Mouse (Mus musculus) hindbrain, postnatal 0 days (tissue): ENCODE measurements around the gene Gm13287. TPM values are rescaled to one million over a fixed set of nuclear protein-coding genes. Genes with fewer than 3 reads are reported as not detected.
A peak's percentile ranks its signal among the peaks of the same experiment; 100 is the strongest.
"Not testable (repeated sequence)": the region's sequence is repeated elsewhere in the genome, so short reads cannot be mapped to it uniquely, and the experiment has no call there.

Experiments used
- ATAC-seq: fragments of 200-750 bp; cut with Nextera tagmentation; 2 replicates; pipeline ENCODE4 v1.8.0; 2017; ENCODE audit warnings: mild to moderate bottlenecking, moderate TSS enrichment, moderate library complexity
- DNase-seq: peaks from one replicate; pipeline ENCODE4 v3.0.0-alpha.2; 2015; ENCODE audit warnings: low spot score
- H3K27ac ChIP-seq: fragments of 300-500 bp; sonication (generic); 2 replicates; pipeline ENCODE4 v1.5.1; 2014; ENCODE audit warnings: mild to moderate bottlenecking
- H3K27me3 ChIP-seq: fragments of 300-500 bp; sonication (generic); 2 replicates; pipeline ENCODE4 v1.6.1; 2014; ENCODE audit warnings: low read length, mixed read lengths; ENCODE audit not compliant: insufficient read depth
- H3K36me3 ChIP-seq: fragments of 300-500 bp; sonication (generic); 2 replicates; pipeline ENCODE4 v1.6.1; 2014; ENCODE audit warnings: low read length, mixed read lengths; ENCODE audit not compliant: insufficient read depth
- H3K4me1 ChIP-seq: fragments of 300-500 bp; sonication (generic); 2 replicates; pipeline ENCODE4 v1.6.1; 2014; ENCODE audit warnings: antibody characterized with exemption, low read length, mixed read lengths; ENCODE audit not compliant: insufficient read depth
- H3K4me2 ChIP-seq: fragments of 300-500 bp; sonication (generic); 2 replicates; pipeline ENCODE4 v1.6.1; 2014; ENCODE audit warnings: low read depth, mild to moderate bottlenecking, low read length, moderate library complexity, mixed read lengths
- H3K4me3 ChIP-seq: fragments of 300-500 bp; sonication (generic); 2 replicates; pipeline ENCODE4 v1.5.1; 2014; ENCODE audit warnings: low read length
- H3K9ac ChIP-seq: fragments of 300-500 bp; sonication (generic); replicated peaks from 2 replicates; pipeline ENCODE4 v1.6.1; 2014; ENCODE audit warnings: mild to moderate bottlenecking, low read length, moderate library complexity, mixed read lengths
- H3K9me3 ChIP-seq: fragments of 300-500 bp; sonication (generic); 2 replicates; pipeline ENCODE4 v1.6.1; 2016; ENCODE audit warnings: low read length, mixed read lengths
- CTCF ChIP-seq: IDR thresholded peaks from 2 replicates; pipeline ENCODE4 v1.5.1; 2016; ENCODE audit warnings: antibody characterized with exemption, control low read depth, low read depth
- WGBS: fragments of 180-500 bp; shearing (Covaris S2); extraction: QIAGEN DNeasy Blood & Tissue Kit; methylation state at CpG from one replicate; pipeline ENCODE4 v1.1.7; 2014; 5-methylcytosine and 5-hydroxymethylcytosine counted together
- polyA plus RNA-seq: library from polyadenylated mRNA; unstranded; fragments of >200 nt; fragmentation: Nextera tagmentation; extraction: Ambion mirVana; gene quantifications from 2 replicates; pipeline ENCODE4 v1.2.1, GENCODE M21; 2015
- total RNA-seq: library from RNA; depleted of rRNA; stranded (reverse); fragments of >200 nt; gene quantifications from 2 replicates; pipeline ENCODE4 v1.2.3, GENCODE M21; 2014; rRNA removed

Gene Gm13287
- total RNA-seq (not detected in 2 replicates), polyA plus RNA-seq (not detected in 2 replicates)

- DNase-seq, H3K9me3 ChIP-seq, ATAC-seq: not testable (repeated sequence)
Measured at GRCm38 (mm10) chr4:88802954-88803353, at the start of gene Gm13287. Gene Gm13287 (plus strand): TSS chr4:88803254.

GRCm38 (mm10) chr4:88754818-88755340 lies 48.2 kb upstream of the Gm13287 start, which contains the start of gene Gm13271:
Gene Gm13271 (plus strand): TSS chr4:88754868.
- not testable (repeated sequence) for H3K4me3 ChIP-seq, H3K36me3 ChIP-seq, H3K9ac ChIP-seq, ATAC-seq, H3K9me3 ChIP-seq, H3K27me3 ChIP-seq, H3K27ac ChIP-seq, DNase-seq, H3K4me2 ChIP-seq, H3K4me1 ChIP-seq
- 77% methylated on average over 13 of the region's 15 CpGs for WGBS

More at GRCm38 (mm10) chr4:88802954-88803353, at the start of gene Gm13287:
- H3K4me1 ChIP-seq, H3K27me3 ChIP-seq, H3K27ac ChIP-seq, H3K4me3 ChIP-seq, H3K36me3 ChIP-seq, H3K4me2 ChIP-seq, H3K9ac ChIP-seq: not testable (repeated sequence)
- WGBS = no CpG with 5 or more reads among the region's 29 CpGs

GRCm38 (mm10) chr4:88756581-88757513 lies 46.2 kb upstream of the Gm13287 start:
- H3K9ac ChIP-seq = peak overlapping the region; percentile 37
- H3K27me3 ChIP-seq, H3K36me3 ChIP-seq, H3K4me1 ChIP-seq, ATAC-seq, H3K9me3 ChIP-seq: not testable (repeated sequence)
- 12% methylated on average over 28 of the region's 31 CpGs for WGBS
- H3K27ac ChIP-seq = peak overlapping the region; percentile 78
- H3K4me3 ChIP-seq = peak overlapping the region; percentile 41
- peak overlapping the region; percentile 63 for H3K4me2 ChIP-seq
- peak; percentile 1 for DNase-seq

GRCm38 (mm10) chr4:88757628-88758031 lies 45.4 kb upstream of the Gm13287 start:
- H3K4me1 ChIP-seq, H3K9me3 ChIP-seq, H3K36me3 ChIP-seq, H3K27me3 ChIP-seq, H3K9ac ChIP-seq: not testable (repeated sequence)
- H3K4me2 ChIP-seq = peak overlapping the region; percentile 63
- TF ChIP-seq CTCF = peak; percentile 81
- DNase-seq (peak; percentile 92), ATAC-seq (peak; percentile 100)
- peak overlapping the region; percentile 41 for H3K4me3 ChIP-seq
- H3K27ac ChIP-seq = peak overlapping the region; percentile 78; the same call in 1 of the 2 replicates
- 0% methylated on average over 19 of the region's 21 CpGs for WGBS

GRCm38 (mm10) chr4:88758751-88759150 lies 44.3 kb upstream of the Gm13287 start:
- H3K4me2 ChIP-seq, DNase-seq: not testable (repeated sequence)
- 89% methylated on average over 9 of the region's 9 CpGs for WGBS

DNA sequence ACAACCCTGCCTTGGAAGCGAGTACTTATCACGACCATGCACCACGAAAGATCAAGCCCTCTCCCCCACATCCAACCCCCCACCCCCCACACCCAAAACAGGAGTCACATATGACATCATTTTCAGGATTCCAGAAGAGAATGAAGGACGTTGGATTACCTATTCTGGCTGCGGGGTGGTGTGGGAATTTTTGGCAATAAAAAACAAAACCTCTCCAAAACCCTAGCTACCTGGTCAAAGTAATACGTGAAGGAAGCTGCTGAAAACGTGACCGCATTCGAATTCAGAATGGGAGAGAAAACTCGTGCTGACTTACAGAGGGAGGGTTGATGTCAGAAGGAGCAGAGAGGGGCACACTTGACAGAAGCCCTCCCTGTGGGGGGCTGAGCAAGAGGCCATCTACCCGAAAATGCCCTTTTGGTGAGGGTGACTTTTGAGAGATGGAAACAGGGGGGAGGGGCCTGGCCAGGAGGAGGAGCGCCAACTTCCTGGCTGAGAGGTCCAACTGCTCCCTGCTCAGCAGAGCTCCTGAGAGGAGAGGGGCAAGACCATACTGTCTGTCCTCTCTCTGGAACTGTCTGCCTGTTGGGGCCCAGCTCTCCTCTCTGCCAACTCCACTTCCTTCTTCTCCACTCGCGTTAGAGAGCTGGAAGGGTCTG lies 43.3 kb upstream of the Gm13287 start, which contains the start of gene Gm13283:
Gene Gm13283, plus strand, starts transcription at position 510 of the 659 bp plus-strand sequence.
- 23% methylated on average over 6 of the region's 14 CpGs for WGBS
- H3K9me3 ChIP-seq, H3K9ac ChIP-seq, ATAC-seq, H3K36me3 ChIP-seq, H3K27me3 ChIP-seq, DNase-seq, H3K4me1 ChIP-seq, H3K27ac ChIP-seq: not testable (repeated sequence)
- Histone ChIP-seq H3K4me2 (peak within 1 kb of the TSS; percentile 50), H3K4me3 (peak within 1 kb of the TSS; percentile 25)

More at GRCm38 (mm10) chr4:88758751-88759150, 44.3 kb upstream of the Gm13287 start:
- H3K27me3 ChIP-seq, ATAC-seq, H3K4me1 ChIP-seq, H3K4me3 ChIP-seq, H3K9me3 ChIP-seq, H3K36me3 ChIP-seq, H3K27ac ChIP-seq, H3K9ac ChIP-seq: not testable (repeated sequence)
